Mouse (Mus musculus): ENCODE data around the gene Fbxw5.

GRCm38 (mm10) chr2:25506964-25507363 lies 6.4 kb downstream of the Fbxw5 start:
- TF ChIP-seq USF1 (IDR thresholded peaks at IDR 0.05; ENCODE audit: low read depth, low read length), result no peak
- TF ChIP-seq CTCF (IDR thresholded peaks at IDR 0.05 in 2 of 3, conservative IDR thresholded peaks at IDR 0.05 in 1 of 3; ENCODE audit: control insufficient read depth in 1 of 3, insufficient read depth in 1 of 3, low read depth in 2 of 3, low read length in 3 of 3, poor library complexity in 1 of 3, severe bottlenecking in 1 of 3), result peak in 2 of 3 experiments; percentile 17 to 39; a peak in 3 of 6 replicates
- TF ChIP-seq TAL1 (IDR thresholded peaks at IDR 0.05; ENCODE audit: low read length), result no peak
- TF ChIP-seq E2F4 (IDR thresholded peaks at IDR 0.05; ENCODE audit: borderline replicate concordance, low read depth, low read length), result no peak
